Mouse (Mus musculus): ENCODE results near the gene Icosl.

GRCm38 (mm10) chr10:78095954-78096931 lies 27.1 kb downstream of the Icosl start:
- no peak for TF ChIP-seq CTCF (IDR thresholded peaks at IDR 0.05; ENCODE audit: insufficient read depth, low read length)
- no peak for TF ChIP-seq POLR2A (IDR thresholded peaks at IDR 0.05; ENCODE audit: borderline replicate concordance, extremely low read depth, low read depth, low read length)

Measured in lung, adult 2 months (tissue).